Mouse (Mus musculus) kidney, adult 9 months (tissue): ENCODE measurements around the gene Ncln.

Source experiments
- DNase-seq: peaks from one replicate; pipeline ENCODE4 v3.0.0; 2022

Ncln gene

DNA sequence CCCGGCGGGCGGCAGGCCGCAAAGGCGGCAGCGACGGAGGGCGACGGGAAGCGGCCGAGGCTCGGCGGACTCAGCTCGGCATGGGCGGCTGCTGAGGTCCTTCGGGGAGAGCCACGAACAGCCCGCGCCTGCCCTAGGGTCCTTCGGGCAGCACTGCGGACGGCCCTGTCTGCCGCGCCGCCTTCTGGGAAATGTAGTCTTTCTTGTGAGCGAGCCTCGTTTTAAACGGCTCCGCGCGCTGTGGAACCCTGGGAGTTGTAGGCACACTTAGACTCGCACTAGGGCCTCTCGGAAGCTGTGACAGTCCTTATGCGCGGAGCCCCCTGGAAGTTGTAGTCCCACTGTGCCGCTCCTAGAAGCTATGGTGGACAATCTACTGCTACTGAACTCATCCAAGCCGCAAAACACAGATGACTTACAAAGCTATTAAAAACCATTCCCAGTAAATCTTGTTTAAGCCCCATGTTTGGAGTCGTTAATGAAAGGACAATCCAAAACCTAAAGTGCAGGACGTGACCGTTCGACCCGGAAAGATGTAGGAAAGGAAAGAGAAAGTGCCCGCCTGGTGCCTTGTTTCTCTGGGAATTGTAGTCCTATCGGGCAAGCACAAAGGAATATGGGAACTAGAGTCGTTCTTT is at the start of gene Ncln:
Ncln (minus strand) TSS at position 129 of the 638 bp plus-strand sequence.
- peak; percentile 99 for DNase-seq

DNA sequence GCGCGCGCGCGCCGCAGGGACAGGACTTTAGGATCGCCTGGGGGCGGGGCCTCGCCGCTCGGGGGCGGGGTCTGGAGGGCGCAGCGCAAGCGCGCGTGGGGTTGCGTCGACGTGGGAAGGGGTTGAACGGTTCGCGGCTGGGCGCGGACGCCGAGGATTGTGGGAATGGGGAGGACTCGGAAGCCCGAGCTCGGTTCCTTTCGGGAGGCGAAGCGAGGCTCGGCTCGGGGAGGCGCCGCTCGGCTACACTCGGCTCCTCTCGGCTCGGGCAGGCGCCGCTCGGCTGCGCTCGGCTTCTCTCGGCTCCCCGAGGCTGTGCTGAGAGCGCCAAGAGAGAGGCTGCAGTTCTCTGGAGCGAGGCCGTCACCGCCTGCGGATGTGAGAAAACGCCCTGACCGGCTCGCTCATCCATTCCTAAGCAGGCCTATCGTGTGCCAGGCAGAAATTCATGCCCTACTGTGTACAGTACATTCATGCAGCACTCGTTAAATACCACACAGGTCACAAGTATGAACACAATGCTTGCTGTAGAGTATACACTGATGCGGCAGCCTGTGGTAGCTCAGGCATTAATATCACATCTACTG is 49.1 kb upstream of the Ncln start, which contains the start of gene Gna11:
Gna11 (minus strand) TSS at position 30 of the 587 bp plus-strand sequence.
- peak; percentile 100 for DNase-seq

DNA sequence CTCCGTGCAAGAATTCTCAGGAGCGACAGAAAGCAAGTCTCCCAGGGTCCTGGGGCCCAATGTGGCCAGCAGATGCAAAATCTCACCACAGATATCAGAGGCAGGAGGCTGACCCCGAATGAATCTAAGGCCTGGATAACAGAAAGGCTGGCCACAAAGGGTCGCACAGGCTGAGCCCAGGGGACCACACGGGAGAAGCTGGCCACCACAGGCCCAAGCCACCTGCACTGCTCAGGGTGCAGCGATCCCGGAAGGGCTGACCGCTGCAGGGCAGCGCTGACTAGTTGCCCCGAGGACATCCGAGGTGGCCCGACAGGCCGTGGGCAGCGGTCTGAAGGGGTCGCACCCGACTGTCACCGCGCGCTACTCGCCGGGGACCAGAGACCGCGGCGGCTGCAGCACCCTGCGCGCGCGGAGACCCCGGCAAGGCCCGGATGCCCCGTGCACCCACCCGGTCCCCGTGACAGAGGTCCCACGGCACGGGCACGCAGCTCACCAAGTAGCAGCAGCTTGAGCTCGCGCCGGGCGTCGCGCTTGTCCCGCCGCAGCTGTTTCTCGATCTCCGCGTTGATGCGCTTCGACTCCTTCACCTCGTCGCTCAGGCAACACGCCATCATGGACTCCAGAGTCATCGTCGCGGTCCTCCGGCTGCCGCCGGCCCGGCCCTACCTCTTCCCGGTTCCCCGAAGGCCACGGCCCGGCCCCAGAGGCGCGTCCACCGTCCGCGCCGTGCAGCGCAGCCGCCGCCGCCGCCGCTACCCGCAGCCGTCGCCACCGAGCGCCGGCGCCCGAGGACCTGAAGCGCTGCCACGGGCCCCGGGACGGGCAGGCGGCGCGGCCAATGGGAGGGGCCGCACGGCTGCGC is 48.3 kb upstream of the Ncln start:
- no peak for DNase-seq

DNA sequence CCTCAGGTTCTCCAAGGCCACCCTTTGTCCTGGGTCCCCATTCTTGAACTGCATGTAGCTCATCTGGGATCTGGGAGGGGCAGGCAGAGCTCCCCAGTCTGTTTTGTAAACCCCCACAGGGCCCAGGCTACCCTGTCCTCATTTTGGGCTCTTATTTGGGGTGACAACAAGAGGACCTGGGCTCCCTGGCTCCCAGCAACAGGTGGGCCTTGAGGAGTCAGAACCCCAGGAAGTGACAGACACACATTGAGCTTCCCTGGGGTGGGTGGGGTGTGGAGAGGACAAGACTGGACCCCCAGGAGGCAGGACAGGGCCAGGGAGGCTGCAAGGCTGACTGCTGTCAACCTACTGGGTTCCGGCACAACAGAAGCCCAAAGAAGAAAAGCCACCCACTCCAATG is 47.4 kb upstream of the Ncln start:
- no peak for DNase-seq

DNA sequence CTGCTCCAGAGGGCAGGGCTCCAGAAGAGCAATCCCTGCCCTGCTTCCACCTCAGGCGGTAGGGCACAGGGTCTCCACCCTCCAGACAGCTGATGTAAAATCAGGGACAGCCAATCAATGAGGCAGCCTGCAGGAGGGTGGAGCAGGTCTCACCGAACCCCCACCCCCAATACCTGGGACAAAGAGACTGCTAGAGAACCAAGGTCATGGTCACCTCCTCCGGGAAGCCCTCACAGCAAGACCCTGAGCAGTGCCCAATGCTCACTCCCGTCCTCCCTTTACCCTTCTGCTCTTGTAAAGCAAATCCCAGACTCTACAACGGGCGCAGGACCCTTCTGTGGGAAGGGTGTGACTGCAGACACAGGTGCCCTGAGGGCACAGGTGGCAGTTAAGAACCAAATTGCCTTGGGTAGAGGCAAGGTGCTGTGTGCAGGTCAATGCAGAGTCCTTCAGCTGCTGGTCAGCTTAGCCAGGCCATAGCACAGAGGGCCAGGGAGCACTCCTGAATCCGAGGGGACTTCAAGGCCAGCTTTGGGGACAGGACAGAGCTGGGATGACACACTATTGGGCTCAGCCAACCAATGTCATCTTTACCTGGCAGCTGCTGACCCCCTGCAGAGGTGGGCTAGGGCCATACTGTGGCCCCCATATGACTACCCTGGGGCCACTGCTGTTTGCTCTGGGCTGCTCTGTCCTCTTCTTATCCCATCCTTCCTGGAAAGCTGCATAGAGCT is 46.7 kb upstream of the Ncln start:
- DNase-seq = no peak

DNA sequence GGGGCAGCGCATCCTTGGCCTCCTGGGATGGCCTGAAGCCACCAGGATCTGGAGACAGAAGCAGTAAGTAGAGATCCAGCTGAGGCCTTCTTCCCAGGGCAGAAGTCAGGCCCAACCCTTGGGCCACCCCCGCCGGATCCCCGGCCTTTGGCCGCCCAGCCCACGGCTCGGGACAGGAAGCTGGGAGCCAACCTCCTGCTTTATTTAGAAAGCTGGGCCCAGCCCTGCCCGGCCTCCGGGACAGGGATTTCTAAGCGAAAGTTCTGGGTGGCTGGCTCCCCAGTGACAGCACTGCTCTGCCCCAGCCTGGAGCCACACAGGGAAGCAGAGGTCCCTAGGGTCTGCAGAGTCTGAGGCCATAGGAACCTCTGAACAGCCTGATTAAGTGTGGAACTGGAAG is 45.6 kb upstream of the Ncln start:
- DNase-seq = peak; percentile 79

DNA sequence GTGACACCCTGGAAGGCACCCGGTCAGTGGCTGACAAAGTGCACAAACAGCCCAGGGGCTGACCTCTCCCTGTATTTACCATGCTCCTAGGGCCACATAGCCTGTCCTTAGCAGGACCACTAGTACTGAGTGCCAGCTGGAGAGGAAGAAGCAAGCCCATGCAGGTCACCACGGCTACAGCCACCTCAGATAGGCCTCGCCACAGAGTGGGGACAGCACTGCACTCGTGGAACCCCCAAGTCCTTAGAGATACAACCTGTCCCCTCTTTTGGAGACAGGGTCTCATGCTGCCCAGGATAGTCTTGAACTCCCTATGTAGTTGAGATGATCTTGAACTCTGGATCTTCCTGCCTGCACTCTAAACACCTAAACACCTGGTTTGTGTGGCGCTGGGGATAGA is 45.2 kb upstream of the Ncln start:
- DNase-seq = no peak

DNA sequence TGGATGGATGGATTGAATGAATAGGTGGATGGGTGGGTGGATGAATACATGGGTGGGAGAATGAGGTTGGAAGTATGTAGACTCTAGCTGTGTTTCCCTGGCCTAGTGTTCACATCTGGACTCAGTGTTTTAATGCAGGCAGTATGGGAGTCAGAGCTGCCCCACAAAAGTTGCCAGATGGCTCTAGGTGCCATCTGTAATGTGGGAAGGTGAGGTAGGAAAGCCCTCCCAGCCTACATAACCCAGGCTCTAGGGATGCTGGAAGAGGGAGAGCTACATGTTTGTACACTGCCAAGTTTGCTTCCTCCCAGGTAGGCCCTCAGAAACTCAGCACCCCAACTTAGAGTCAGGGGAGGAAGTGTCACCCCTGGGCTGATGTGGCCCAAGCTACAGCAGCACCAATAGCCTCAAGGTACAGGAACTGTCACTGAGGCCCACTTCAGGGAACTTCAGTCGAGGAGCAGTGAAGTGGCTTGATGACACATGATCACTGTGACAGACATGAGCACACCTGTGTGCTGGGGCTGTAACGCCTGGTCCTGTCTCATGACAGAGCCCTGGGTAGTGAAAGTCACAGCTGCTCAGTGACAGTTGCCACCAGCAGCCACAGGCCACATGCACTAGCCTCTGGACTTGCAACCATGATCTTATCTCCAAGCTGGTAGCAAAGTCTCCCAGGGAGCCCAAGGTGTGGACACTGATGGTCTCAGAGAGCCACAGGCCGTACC is 42.3 kb upstream of the Ncln start:
- no peak for DNase-seq

DNA sequence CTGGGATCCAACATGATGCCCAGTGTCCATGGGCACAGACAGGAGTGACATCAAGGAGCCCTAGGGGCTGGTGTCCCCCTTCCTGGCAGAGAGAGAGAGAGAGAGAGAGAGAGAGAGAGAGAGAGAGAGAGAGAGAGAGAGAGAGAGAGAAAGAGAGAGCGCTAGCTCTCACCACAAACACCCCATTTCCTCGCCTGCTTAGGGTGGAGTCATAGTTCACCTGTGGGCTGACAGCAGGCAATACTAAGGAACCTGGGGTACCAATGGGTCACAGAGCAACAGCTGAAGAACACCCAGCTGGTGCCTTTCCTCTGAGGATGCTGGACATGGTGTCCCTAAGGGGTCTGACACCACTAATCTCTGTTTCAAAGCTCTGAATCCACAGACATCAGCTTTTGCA is 41.2 kb upstream of the Ncln start:
- no peak for DNase-seq

DNA sequence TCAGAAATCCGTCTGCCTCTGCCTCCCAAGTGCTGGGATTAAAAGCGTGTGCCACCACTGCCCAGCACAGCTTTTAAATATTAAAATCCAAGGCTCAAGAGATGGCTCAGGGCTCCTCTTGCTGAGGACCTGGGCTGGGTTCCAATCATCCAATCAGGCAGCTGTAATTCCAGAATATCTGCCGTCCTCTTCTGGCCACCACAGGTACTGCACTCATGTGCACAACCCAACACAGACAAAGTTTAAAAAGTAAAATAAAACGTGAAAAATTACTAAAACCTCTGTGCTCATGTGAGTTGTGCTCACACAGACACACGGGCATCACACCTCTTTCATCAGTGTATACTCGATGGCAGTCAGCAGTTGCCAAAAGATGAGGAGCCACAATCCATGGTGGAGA is 40.5 kb upstream of the Ncln start:
- no peak for DNase-seq

DNA sequence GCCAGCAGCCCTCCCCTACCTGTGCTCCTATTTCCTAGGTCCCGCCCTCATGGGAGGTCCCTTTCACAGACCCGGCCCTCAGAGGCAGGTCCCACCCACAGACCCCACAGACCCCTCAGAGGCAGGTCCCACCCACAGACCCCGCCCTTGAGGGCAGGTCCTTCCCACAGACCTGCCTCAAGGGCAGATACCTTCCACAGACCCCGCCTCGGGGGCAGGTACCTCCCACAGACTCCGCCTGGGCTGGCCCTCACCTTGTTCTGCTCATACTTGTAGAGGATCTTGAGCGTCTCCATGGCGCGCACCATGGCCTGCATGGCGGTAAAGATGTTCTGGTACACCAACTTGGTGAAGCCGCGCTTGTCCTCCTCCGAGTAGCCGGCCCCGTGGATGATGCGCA is 38.6 kb upstream of the Ncln start:
- DNase-seq = no peak

DNA sequence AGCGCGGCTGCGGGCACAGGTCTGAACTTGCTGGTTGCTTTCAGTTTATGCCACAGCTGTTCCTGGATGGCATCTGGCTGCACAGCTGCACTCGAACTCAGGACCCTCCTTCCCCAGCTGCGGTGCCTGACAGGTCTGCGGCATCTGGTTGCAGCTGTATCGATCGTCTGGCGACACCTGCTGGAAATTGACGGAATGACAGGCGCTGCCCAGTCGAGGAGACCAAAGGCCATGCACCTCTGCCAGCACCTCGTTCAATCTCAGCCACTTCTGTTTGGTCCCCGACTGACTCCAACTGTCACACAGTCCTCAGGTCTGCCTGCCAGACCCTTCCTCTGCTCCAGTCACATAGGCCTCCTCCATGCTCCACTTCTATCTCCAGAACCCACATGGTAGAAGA is 30.6 kb upstream of the Ncln start:
- DNase-seq = peak; percentile 87

DNA sequence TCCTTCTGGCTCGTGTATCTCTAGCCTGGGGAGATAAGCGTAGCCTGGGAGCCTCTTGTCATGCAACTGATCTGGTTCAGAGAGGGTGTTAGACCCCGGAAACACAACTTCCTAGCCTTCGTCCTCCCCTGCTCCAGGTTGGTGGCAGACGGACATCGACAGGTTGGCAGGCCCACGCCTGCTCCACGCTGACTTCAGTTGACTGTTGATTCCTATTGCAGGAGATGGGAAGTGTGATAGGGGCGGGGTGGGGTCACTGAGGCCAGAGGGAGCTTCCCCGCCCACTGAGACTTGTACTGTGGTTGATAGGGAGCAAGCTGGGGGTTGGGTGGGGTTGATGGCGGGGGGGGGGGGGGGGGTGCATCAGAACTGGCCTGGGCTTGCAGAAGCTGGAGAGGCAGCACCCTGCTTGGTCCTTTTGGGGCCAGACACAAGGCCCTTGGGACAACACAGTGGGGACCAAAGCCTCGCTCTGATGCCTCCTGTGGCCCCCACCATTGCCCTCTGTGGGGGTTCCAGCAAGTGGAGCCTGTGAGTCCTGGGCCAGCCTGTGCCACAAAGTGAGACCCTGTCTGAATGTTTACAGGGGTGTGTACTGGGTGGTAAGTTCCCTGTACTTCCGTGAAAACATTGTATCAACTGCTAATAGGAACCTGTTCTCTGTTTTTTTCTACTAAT is 29.0 kb upstream of the Ncln start:
- DNase-seq = no peak

DNA sequence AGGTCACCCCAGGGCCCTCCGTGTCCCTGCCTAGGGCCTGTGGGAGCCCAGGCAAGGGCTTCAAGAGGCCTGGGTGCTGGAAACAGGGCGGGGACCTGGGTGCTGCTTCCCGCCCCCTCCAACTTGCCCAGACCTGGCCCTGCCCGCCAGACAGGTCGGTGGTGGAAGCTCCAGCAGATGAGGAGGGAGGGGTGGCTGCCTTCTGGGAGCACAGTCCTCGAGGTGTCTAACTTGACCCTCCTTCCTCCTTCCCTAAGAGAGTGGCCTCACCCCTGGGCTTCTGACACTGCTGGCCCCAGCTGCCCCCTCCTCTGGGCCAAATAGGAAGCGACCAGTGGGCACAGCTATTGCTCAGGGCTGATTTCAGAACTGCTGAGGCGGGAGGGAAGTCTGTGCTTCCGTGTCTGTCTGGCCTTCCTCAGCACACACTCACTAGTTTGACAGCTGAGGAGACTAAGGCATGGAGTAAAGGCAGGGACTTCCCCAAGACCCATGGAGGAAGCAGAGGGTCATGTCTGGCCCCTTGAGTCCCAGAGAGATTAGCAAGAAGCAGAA is 27.9 kb upstream of the Ncln start, which contains the start of gene Gna15:
Gna15 (minus strand) TSS at position 175 of the 555 bp plus-strand sequence.
- DNase-seq = no peak

DNA sequence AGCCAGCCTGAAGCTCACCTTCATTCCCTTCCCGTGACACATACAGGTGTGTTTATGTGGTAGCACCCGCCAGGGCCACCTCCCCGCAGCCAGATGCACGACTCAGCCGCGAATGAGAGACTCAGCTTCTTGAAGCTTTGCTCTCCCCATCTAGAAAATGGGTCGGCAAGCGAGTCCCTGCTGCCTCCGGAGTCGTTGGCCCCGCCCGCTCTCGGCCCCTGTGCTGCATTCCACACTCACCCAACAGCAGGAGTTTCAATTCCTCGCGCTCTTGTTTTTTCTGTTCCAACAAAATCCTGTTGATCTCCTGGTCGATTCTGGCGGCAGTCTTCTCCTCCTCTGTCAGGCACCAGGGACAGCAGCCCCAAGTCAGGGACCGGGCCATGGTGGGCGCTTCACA is 27.4 kb upstream of the Ncln start:
- DNase-seq = no peak

DNA sequence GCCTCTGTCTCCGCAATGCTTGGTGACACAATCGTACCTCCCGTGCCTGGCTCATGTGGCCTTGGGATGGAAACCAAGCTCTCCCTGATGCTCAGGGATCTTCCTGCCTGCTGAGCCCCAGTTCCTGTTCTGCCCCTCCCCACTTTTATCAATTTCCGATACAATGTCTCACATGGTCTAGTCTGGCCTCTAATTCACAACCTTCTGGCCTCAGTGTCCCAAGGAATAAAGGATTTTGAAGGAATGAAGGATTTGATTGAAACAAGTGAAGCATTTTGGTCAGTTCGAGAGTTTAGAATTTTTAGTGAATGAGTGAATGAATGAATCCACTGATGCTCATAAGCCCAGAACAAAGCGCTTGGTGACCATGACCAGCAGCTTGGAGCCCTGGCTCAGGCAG is 26.9 kb upstream of the Ncln start:
- no peak for DNase-seq

DNA sequence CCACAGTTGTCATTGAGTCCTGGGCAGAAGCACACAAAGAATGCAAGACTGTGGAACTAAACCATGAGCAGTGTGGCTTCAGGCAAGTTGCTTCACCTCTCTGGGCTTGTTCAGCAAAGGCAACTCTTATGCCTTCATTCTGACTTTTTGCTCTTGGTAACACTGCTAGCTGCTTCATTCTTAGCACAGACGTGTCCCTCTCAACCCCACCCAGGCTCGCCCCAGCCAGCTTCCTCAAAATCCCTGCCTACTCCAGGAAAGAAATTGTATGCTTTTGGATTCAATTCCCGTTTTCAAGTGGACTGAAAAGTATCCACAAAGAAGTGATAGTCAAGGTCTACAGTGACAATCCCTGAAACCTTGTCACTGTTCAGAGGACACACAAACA is 23.8 kb upstream of the Ncln start:
- no peak for DNase-seq

DNA sequence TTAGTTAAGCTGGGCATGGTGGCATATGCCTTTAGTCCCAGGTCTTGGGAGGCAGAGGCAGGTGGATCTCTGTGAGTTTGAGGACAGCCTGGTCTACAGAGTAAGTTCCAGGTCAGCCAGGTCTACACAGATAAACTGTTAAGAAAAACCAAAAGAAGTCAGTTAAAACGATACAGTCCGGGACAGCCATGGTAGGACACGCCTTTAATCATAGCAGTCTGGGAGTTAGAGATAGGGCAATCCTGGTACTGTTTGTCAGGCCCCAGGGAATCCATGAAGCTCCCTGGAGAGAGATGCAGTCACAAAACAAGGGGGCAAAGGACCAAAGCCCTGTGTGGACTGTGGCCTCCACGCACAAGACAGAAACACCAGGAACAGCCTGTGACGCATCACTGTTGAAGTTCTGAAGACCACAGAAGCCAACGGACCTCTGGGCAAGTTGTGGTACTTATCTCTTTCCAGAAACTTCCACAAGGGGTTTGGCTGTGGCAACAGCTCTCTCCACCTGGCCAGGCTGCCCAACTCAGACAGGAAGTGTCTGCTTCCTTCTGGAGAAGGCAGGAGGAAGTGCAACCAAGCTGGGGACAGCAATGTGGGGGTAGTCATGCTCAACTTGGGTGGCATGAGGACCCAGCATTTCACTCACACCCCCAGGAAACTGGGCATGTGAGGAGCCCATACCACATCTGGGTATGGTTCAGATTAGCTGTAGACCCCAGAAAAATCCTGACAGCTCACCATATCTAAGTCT is 23.2 kb upstream of the Ncln start:
- DNase-seq = no peak

DNA sequence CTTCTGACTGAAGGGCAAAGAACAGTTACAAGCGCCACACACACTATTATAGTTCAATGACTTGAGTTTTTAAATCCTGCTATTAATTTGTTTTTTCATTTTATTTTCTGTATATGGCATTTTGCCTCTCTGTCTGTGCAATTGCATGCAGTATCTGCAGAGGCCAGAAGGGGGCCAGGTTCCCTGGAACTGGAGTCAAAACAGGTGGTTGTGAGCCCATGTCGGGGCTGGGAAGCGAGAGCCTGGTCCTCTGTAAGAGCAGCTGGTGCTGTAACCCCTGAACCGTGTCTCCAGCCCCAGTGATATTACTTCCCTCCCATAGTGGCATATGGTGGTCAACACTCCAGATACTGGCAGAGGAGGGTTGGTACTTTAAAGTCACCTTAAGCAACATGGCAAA is 22.4 kb upstream of the Ncln start:
- DNase-seq = peak; percentile 78

DNA sequence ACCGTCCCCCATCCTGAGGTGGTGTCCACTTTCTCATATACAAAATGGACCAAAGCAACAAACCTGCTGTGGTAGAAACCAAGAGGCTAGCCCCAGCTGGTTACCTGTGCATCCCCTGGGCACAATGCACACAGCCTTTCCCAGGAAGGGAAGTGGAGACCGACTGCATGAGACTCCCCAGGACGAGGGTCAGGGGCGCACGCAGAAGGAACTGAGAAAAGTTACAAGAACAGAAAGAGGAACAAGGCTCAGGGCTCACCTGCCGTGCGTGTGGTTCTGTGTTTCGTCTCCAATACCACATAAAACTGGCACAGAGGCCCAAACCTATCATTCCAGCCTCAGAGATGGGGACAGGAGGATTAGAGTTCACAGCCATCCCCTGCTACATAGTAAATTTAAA is 21.0 kb upstream of the Ncln start:
- DNase-seq = no peak

DNA sequence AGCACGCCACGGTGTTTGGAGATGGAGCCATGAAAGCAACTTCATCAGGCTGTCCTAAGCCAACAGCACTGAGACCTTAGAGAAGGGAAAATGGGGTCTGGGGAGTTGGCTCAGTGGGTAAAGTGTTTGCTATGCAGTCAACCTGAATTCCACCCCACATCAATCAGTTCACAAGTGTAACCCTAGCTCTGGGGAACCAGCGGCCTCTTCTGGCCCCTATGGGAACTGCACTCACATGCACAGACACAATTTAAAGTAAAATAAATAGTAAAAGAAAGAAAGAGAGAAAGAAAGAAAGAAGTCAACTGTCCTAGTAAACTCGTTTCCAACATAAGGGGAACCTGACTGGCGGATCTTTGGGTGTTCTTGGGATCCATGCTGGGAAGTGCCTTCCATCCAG is 17.6 kb upstream of the Ncln start:
- no peak for DNase-seq
